In genomic region chr1:135835716-135836483, GRCm38 (mm10) we compare ENCODE assay signal across 10 mouse cellular contexts. TPM values are rescaled to one million over a fixed set of nuclear protein-coding genes. Genes with fewer than 3 reads are reported as not detected.
A peak's percentile ranks its signal among the peaks of the same experiment; 100 is the strongest.
DNase-seq lines count a peak whose midpoint lies in the region; ATAC-seq and TF ChIP-seq lines count a peak whose summit lies in the region.
"Had no signal": no experiment of that assay in that cellular context is flagged by ENCODE, and none has a peak within 500 bp of the region (broad histone marks: within the 10 kb centered on the region; RNA-seq: fewer than 3 reads in every experiment).

Gene Tnnt2, plus strand, starts transcription at chr1:135836354.

- H3K4me1 ChIP-seq in kidney, embryonic 16.5 days (ENCODE audit: insufficient read depth, low read length), result 0 out of 2 replicates have a peak, but pooled peaks cover 3% of the 10 kb centered on the region
- H3K4me1 ChIP-seq in E14TG2a.4 (replicated peaks; ENCODE audit: low read depth, low read length), result peaks cover 31% of the 10 kb centered on the region
- 0 out of 2 replicates have a peak, but pooled peaks cover 4% of the 10 kb centered on the region for H3K4me1 ChIP-seq in embryonic facial prominence, embryonic 15.5 days
- H3K4me1 ChIP-seq in intestine, embryonic 15.5 days (replicated peaks), result peaks cover 16% of the 10 kb centered on the region; the same call in 1 of the 2 replicates
- no peaks in the 10 kb centered on the region for H3K4me1 ChIP-seq in forebrain, embryonic 14.5 days (ENCODE audit: control insufficient read depth, insufficient read depth, low read length)

- no peak for TF ChIP-seq CTCF in E14TG2a.4 (conservative IDR thresholded peaks at IDR 0.05; ENCODE audit: low read length)

- peak; percentile 32; the same call in 1 of the 2 replicates for ATAC-seq in kidney, embryonic 16.5 days (ENCODE audit: low FRiP score, low TSS enrichment)
- peak; percentile 16; the same call in 1 of the 2 replicates for ATAC-seq in embryonic facial prominence, embryonic 15.5 days (ENCODE audit: insufficient number of reproducible peaks, low FRiP score, low TSS enrichment, low read depth)
- ATAC-seq in intestine, embryonic 15.5 days, result peak; percentile 35; the same call in 1 of the 2 replicates
- no peak for ATAC-seq in forebrain, embryonic 14.5 days

- no peak for DNase-seq in kidney, adult 8-10 months
- DNase-seq in right cerebral cortex, postnatal 10 days (ENCODE audit: low spot score in 2 of 2), result no peak
- DNase-seq in forebrain, embryonic 14.5 days (ENCODE audit: low spot score), result no peak
- no peak for DNase-seq in gastrocnemius, postnatal 25 days
- DNase-seq: thymus, postnatal 25 days had no signal

- no peak within 1 kb of the TSS for H3K4me3 ChIP-seq in kidney, embryonic 16.5 days (ENCODE audit: low read length)
- H3K4me3 ChIP-seq in E14TG2a.4 (replicated peaks; ENCODE audit: low read length), result 0 out of 2 replicates have a peak within 1 kb of the TSS, but pooled peaks have one; percentile 6
- H3K4me3 ChIP-seq in embryonic facial prominence, embryonic 15.5 days (replicated peaks), result no peak within 1 kb of the TSS; the same call in 1 of the 2 replicates
- H3K4me3 ChIP-seq in intestine, embryonic 15.5 days (replicated peaks), result no peak within 1 kb of the TSS
- no peak within 1 kb of the TSS for H3K4me3 ChIP-seq in forebrain, embryonic 14.5 days (ENCODE audit: low read depth, low read length)

- 42% methylated on average over 9 of the region's 9 CpGs for WGBS in kidney, embryonic 16.5 days
- 35% methylated on average over 9 of the region's 9 CpGs for WGBS in embryonic facial prominence, embryonic 15.5 days
- WGBS in intestine, embryonic 15.5 days, result 24% methylated on average over 9 of the region's 9 CpGs
- WGBS in forebrain, embryonic 14.5 days, result 55% methylated on average over 9 of the region's 9 CpGs

- no peaks in the 10 kb centered on the region for H3K27me3 ChIP-seq in kidney, embryonic 16.5 days (ENCODE audit: insufficient read depth, low read length)
- H3K27me3 ChIP-seq in E14TG2a.4 (ENCODE audit: insufficient read depth, low read length), result peaks cover 20% of the 10 kb centered on the region
- H3K27me3 ChIP-seq in embryonic facial prominence, embryonic 15.5 days, result no peaks in the 10 kb centered on the region
- H3K27me3 ChIP-seq in intestine, embryonic 15.5 days (replicated peaks), result no peaks in the 10 kb centered on the region
- H3K27me3 ChIP-seq in forebrain, embryonic 14.5 days (replicated peaks; ENCODE audit: control insufficient read depth, insufficient read depth, low read length), result no peaks in the 10 kb centered on the region

- H3K4me2 ChIP-seq in kidney, embryonic 16.5 days (replicated peaks; ENCODE audit: low read depth, low read length), result no peak within 1 kb of the TSS
- no peak within 1 kb of the TSS for H3K4me2 ChIP-seq in embryonic facial prominence, embryonic 15.5 days (replicated peaks)
- no peak within 1 kb of the TSS for H3K4me2 ChIP-seq in intestine, embryonic 15.5 days (replicated peaks)
- no peak within 1 kb of the TSS for H3K4me2 ChIP-seq in forebrain, embryonic 14.5 days (ENCODE audit: low read length)

- no peak within 1 kb of the TSS for H3K27ac ChIP-seq in kidney, embryonic 16.5 days (ENCODE audit: low read length)
- H3K27ac ChIP-seq in embryonic facial prominence, embryonic 15.5 days (replicated peaks), result peak within 1 kb of the TSS; percentile 17; the same call in 1 of the 2 replicates
- H3K27ac ChIP-seq in intestine, embryonic 15.5 days, result peak within 1 kb of the TSS; percentile 14; the same call in 1 of the 2 replicates
- no peak within 1 kb of the TSS for H3K27ac ChIP-seq in forebrain, embryonic 14.5 days (ENCODE audit: low read depth, low read length)
- H3K27ac ChIP-seq: liver, embryonic 14.5 days had no signal

- no peaks in the 10 kb centered on the region for H3K9me3 ChIP-seq in kidney, embryonic 16.5 days (ENCODE audit: low read length)
- H3K9me3 ChIP-seq in E14TG2a.4 (ENCODE audit: low read length), result no peaks in the 10 kb centered on the region
- H3K9me3 ChIP-seq in embryonic facial prominence, embryonic 15.5 days (replicated peaks), result no peaks in the 10 kb centered on the region
- H3K9me3 ChIP-seq in intestine, embryonic 15.5 days, result no peaks in the 10 kb centered on the region
- H3K9me3 ChIP-seq in forebrain, embryonic 14.5 days (replicated peaks; ENCODE audit: control insufficient read depth, low read length), result no peaks in the 10 kb centered on the region

- H3K36me3 ChIP-seq in kidney, embryonic 16.5 days (ENCODE audit: insufficient read depth, low read length), result no peaks in the 10 kb centered on the region
- H3K36me3 ChIP-seq in E14TG2a.4 (ENCODE audit: insufficient read depth, low read length), result peaks cover 18% of the 10 kb centered on the region
- no peaks in the 10 kb centered on the region for H3K36me3 ChIP-seq in embryonic facial prominence, embryonic 15.5 days
- no peaks in the 10 kb centered on the region for H3K36me3 ChIP-seq in intestine, embryonic 15.5 days
- no peaks in the 10 kb centered on the region for H3K36me3 ChIP-seq in forebrain, embryonic 14.5 days (ENCODE audit: control insufficient read depth, insufficient read depth, low read length)

- H3K9ac ChIP-seq in kidney, embryonic 16.5 days (replicated peaks; ENCODE audit: low read length), result no peak within 1 kb of the TSS
- H3K9ac ChIP-seq in embryonic facial prominence, embryonic 15.5 days, result no peak within 1 kb of the TSS
- H3K9ac ChIP-seq in intestine, embryonic 15.5 days, result no peak within 1 kb of the TSS
- H3K9ac ChIP-seq in forebrain, embryonic 14.5 days (ENCODE audit: low read length), result no peak within 1 kb of the TSS
- H3K9ac ChIP-seq: liver, embryonic 14.5 days had no signal

RNA-seq across cellular contexts. Expression of gene Tnnt2, which starts in this region (rescaled TPM):
- 9.4 and 37.2 TPM in 2 replicates for polyA plus RNA-seq in kidney, embryonic 16.5 days (2015; fragmentation: Nextera tagmentation; extraction: Ambion mirVana)
- 151 and 208 TPM in 2 replicates for polyA plus RNA-seq in embryonic facial prominence, embryonic 15.5 days (2015; fragmentation: Nextera tagmentation; extraction: Ambion mirVana)
- 16.4 and 17.4 TPM in 2 replicates for polyA plus RNA-seq in intestine, embryonic 15.5 days (2015; fragmentation: Nextera tagmentation; extraction: Ambion mirVana)
- 0.37 and 0.62 TPM in 2 replicates for polyA plus RNA-seq in forebrain, embryonic 14.5 days (2014; fragmentation: Nextera tagmentation; extraction: Ambion mirVana)
- 1 to 10 TPM; 6.2 to 8.4 TPM for total RNA-seq in gastrocnemius, postnatal 25 days (2021)

Comparison
In these comparisons a context has a peak if more than half of its experiments do, and no peak if none do; other contexts are left out.
1. H3K27ac ChIP-seq: peak in embryonic facial prominence, embryonic 15.5 days (single experiment) and intestine, embryonic 15.5 days (single experiment); none in kidney, embryonic 16.5 days (single experiment) and forebrain, embryonic 14.5 days (single experiment).